Mouse (Mus musculus): ENCODE data around the gene Ppm1h. TPM values are rescaled to one million over a fixed set of nuclear protein-coding genes. Genes with fewer than 3 reads are reported as not detected.
A peak's percentile ranks its signal among the peaks of the same experiment; 100 is the strongest.

The Ppm1h gene
- polyA plus RNA-seq, 1 experiment from 2014 or later, result 33.4 TPM

GRCm38 (mm10) chr10:122983579-122984530, 305.3 kb downstream of the Ppm1h start:
- Histone ChIP-seq H3K36me3 (peaks cover 20% of the 10 kb centered on the region), H3K9me3 (no peaks in the 10 kb centered on the region), H3K27ac (replicated peaks) (peak overlapping the region; percentile 100), H3K9ac (peak overlapping the region; percentile 100), H3K27me3 (no peaks in the 10 kb centered on the region), H3K4me1 (replicated peaks) (peaks cover 50% of the 10 kb centered on the region), H3K4me2 (peak overlapping the region; percentile 88), H3K4me3 (peak overlapping the region; percentile 93)
- WGBS, result 43% methylated on average over 10 of the region's 10 CpGs
- ATAC-seq (ENCODE audit: low read depth), result no peak

DNA sequence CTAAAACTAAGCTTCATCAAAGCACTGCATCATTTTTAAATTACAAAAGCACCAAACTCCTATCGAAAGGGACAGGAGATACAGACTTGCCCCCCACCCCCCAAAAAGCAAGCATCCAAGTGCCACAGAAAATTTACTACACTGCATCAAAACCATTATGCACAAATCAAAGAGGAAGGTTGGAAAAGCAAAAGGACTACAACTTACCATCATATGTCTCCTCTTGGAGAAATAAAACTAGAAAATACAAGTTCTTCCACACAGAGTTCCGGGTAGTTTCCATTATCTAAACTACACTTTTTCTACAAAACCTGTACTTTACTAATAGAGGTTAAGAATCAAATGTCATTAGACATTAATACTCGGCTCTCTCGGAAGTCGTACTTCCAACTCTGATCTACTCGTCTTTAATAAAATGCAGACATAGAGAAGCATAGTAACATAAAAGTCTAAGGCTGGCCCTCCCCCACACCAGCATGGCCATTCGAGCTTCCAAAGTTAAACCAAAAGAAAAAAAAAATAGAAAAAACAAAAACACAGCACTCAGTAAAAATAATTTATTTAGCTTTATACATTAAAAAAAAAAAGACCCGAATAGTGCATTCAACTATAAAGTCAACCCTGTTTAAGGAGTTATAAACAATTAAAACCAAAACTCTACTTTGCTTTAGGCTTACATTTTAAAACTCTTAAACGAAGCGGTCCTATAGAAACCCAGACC, 306.1 kb downstream of the Ppm1h start:
- H3K36me3 ChIP-seq, result peaks cover 15% of the 10 kb centered on the region
- H3K4me1 ChIP-seq (replicated peaks), result peaks cover 50% of the 10 kb centered on the region
- peak overlapping the region; percentile 88 for H3K4me2 ChIP-seq
- H3K27ac ChIP-seq (replicated peaks), result peak overlapping the region; percentile 100
- H3K9ac ChIP-seq, result peak overlapping the region; percentile 100
- no peak for ATAC-seq (ENCODE audit: low read depth)
- H3K27me3 ChIP-seq, result no peaks in the 10 kb centered on the region
- WGBS, result 2% methylated on average over 10 of the region's 10 CpGs
- H3K9me3 ChIP-seq, result no peaks in the 10 kb centered on the region
- peak overlapping the region; percentile 93 for H3K4me3 ChIP-seq

- ATAC-seq (ENCODE audit: low read depth), result peak; percentile 4; the same call in 1 of the 2 replicates
- no peaks in the 10 kb centered on the region for H3K9me3 ChIP-seq
- WGBS, result under 1% methylated on average over 37 of the region's 37 CpGs
- peaks cover 50% of the 10 kb centered on the region for H3K4me1 ChIP-seq (replicated peaks)
- peak overlapping the region; percentile 88 for H3K4me2 ChIP-seq
- H3K27ac ChIP-seq (replicated peaks), result peak overlapping the region; percentile 100
- peak overlapping the region; percentile 93 for H3K4me3 ChIP-seq
- H3K27me3 ChIP-seq, result no peaks in the 10 kb centered on the region
- peak overlapping the region; percentile 100 for H3K9ac ChIP-seq
- peaks cover 15% of the 10 kb centered on the region for H3K36me3 ChIP-seq
These were observed 306.6 kb downstream of the Ppm1h start for GRCm38 (mm10) chr10:122985252-122985514.

GRCm38 (mm10) chr10:122985515-122986319, 307.2 kb downstream of the Ppm1h start:
- Histone ChIP-seq H3K9me3 (no peaks in the 10 kb centered on the region), H3K4me1 (replicated peaks) (peaks cover 50% of the 10 kb centered on the region), H3K9ac (peak overlapping the region; percentile 100), H3K27ac (replicated peaks) (peak overlapping the region; percentile 100), H3K4me3 (peak overlapping the region; percentile 93), H3K4me2 (peak overlapping the region; percentile 88), H3K27me3 (no peaks in the 10 kb centered on the region), H3K36me3 (peaks cover 13% of the 10 kb centered on the region)
- WGBS, result 1% methylated on average over 71 of the region's 115 CpGs
- peak; percentile 92 for ATAC-seq (ENCODE audit: low read depth)

DNA sequence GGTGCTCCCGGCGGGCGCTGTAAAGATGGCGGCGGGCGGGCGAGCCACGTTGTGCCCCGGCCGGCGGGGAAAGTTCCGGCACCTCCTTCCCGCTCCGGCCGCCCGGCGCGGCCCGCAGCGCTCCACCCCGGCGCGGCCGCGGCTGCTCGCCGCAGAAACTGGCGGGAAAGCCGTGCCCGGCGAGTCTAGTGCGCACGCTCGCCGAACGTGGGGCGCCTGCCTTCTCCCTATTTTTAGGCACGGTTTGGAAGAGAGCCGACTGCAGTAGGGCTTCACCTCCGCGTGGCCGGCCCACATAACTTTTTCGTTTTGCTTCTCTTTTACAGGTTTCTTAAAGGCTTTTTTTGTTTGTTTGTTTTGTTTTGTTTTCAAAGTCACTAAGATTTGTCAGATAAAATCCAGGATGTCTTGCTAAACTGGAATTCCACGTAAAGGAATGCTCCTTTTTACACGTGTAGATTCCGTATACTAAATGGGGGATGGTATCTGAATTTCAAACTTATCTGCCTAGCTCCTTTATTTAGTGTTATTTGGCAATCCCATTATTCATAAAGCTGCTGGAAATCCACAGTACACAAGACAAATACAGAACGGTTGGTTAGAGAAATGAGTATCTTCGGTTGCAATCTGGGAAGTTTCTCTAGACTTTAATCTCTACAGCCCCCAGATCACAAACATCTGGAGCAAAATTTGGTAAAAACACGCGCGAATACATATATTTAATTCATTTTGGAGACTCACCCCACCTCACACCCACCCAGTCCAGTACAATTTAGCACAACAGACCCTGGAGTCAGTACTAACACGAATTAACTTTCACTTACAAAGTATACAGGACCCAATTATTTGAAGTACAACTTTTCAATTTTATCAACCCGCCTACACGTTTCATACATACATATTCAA, 308.0 kb downstream of the Ppm1h start:
- peak; percentile 70 for ATAC-seq (ENCODE audit: low read depth)
- 10% methylated on average over 54 of the region's 54 CpGs for WGBS
- H3K27me3 ChIP-seq, result no peaks in the 10 kb centered on the region

GRCm38 (mm10) chr10:122987671-122988128, 309.1 kb downstream of the Ppm1h start:
- Histone ChIP-seq H3K27ac (replicated peaks) (0 out of 2 replicates have a peak overlapping the region, but pooled peaks have one; percentile 23), H3K4me2 (peak overlapping the region; percentile 11; the same call in 1 of the 2 replicates)

More for the DNA sequence above, 308.0 kb downstream of the Ppm1h start:
- no peaks in the 10 kb centered on the region for H3K9me3 ChIP-seq
- peak overlapping the region; percentile 100 for H3K9ac ChIP-seq
- H3K27ac ChIP-seq (replicated peaks), result peak overlapping the region; percentile 100
- peaks cover 15% of the 10 kb centered on the region for H3K36me3 ChIP-seq
- peaks cover 43% of the 10 kb centered on the region for H3K4me1 ChIP-seq (replicated peaks)
- H3K4me2 ChIP-seq, result peak overlapping the region; percentile 88
- H3K4me3 ChIP-seq, result peak overlapping the region; percentile 93

GRCm38 (mm10) chr10:122988372-122988771, 309.8 kb downstream of the Ppm1h start:
- ATAC-seq (ENCODE audit: low read depth), result no peak
- H3K4me2 ChIP-seq, result no peak overlapping the region
- no peaks in the 10 kb centered on the region for H3K27me3 ChIP-seq
- no peak overlapping the region for H3K9ac ChIP-seq
- H3K4me3 ChIP-seq, result no peak overlapping the region
- H3K4me1 ChIP-seq (replicated peaks), result peaks cover 26% of the 10 kb centered on the region
- H3K36me3 ChIP-seq, result peaks cover 20% of the 10 kb centered on the region
- H3K9me3 ChIP-seq, result no peaks in the 10 kb centered on the region
- peak overlapping the region; percentile 11; the same call in 1 of the 2 replicates for H3K27ac ChIP-seq (replicated peaks)
- WGBS, result 82% methylated on average over 7 of the region's 7 CpGs

More at GRCm38 (mm10) chr10:122987671-122988128, 309.1 kb downstream of the Ppm1h start:
- Histone ChIP-seq H3K9me3 (no peaks in the 10 kb centered on the region), H3K36me3 (peaks cover 17% of the 10 kb centered on the region), H3K4me3 (no peak overlapping the region), H3K9ac (0 out of 2 replicates have a peak overlapping the region, but pooled peaks have one; percentile 23), H3K4me1 (replicated peaks) (peaks cover 33% of the 10 kb centered on the region), H3K27me3 (no peaks in the 10 kb centered on the region)
- 26% methylated on average over 9 of the region's 9 CpGs for WGBS
- ATAC-seq (ENCODE audit: low read depth), result no peak

DNA sequence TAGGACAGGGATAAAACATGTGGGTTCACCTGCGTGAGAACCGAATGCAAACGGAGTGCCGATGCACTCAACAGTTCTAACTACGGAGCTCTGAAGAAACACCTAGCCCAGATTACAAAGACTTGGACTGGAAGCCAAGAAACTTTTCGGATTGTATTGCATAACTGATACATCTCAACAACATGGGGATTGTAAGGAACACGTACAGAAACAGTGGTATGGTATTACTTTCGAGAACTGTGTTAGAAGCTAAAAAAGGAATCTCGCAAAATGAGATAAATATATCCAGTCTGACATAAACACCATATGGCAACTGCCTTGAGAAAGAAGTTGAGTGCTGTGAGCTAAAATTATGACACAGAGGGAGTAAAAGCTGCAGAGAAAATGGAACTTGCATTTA, 311.4 kb downstream of the Ppm1h start:
- Histone ChIP-seq H3K27me3 (no peaks in the 10 kb centered on the region), H3K4me1 (replicated peaks) (peaks cover 15% of the 10 kb centered on the region), H3K27ac (replicated peaks) (no peak overlapping the region), H3K9me3 (no peaks in the 10 kb centered on the region), H3K4me2 (no peak overlapping the region), H3K36me3 (peaks cover 30% of the 10 kb centered on the region), H3K4me3 (no peak overlapping the region), H3K9ac (no peak overlapping the region)
- no peak for ATAC-seq (ENCODE audit: low read depth)
- WGBS, result 95% methylated on average over 9 of the region's 9 CpGs

- no peak overlapping the region for H3K9ac ChIP-seq
- H3K4me1 ChIP-seq (replicated peaks), result peaks cover 15% of the 10 kb centered on the region
- 95% methylated on average over 6 of the region's 6 CpGs for WGBS
- no peak overlapping the region for H3K4me3 ChIP-seq
- ATAC-seq (ENCODE audit: low read depth), result no peak
- H3K4me2 ChIP-seq, result no peak overlapping the region
- peak overlapping the region; percentile 61; the same call in 1 of the 2 replicates for H3K27ac ChIP-seq (replicated peaks)
- no peaks in the 10 kb centered on the region for H3K27me3 ChIP-seq
- H3K36me3 ChIP-seq, result peaks cover 36% of the 10 kb centered on the region
- H3K9me3 ChIP-seq, result no peaks in the 10 kb centered on the region
These were observed 312.0 kb downstream of the Ppm1h start for GRCm38 (mm10) chr10:122990606-122991005.

DNA sequence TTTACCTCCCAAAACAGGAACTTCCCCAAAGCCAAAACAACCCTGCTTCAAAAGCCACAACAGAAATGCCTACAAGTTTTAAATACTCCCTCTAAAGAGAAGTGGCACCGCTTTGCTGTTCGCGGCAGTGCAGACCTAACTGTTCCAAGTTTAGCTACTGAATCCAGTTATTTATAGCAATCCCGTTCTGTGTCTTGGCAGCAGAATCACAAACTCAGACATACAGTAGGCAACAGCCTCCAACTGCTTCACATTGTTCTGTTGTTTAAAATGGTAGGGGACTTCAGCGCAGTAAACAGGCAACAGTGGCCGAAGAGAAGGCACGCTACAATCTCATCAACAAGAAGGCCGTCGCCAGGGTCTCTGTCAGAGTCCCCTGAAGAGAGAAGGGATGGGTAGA, 312.5 kb downstream of the Ppm1h start:
- H3K4me2 ChIP-seq, result no peak overlapping the region
- WGBS, result 82% methylated on average over 9 of the region's 9 CpGs
- H3K9ac ChIP-seq, result no peak overlapping the region
- H3K27ac ChIP-seq (replicated peaks), result peak overlapping the region; percentile 61
- ATAC-seq (ENCODE audit: low read depth), result no peak
- H3K4me1 ChIP-seq (replicated peaks), result peaks cover 15% of the 10 kb centered on the region
- H3K4me3 ChIP-seq, result no peak overlapping the region
- H3K27me3 ChIP-seq, result no peaks in the 10 kb centered on the region
- H3K36me3 ChIP-seq, result peaks cover 41% of the 10 kb centered on the region
- no peaks in the 10 kb centered on the region for H3K9me3 ChIP-seq

GRCm38 (mm10) chr10:122991648-122992047, 313.1 kb downstream of the Ppm1h start:
- H3K27me3 ChIP-seq, result no peaks in the 10 kb centered on the region
- H3K9ac ChIP-seq, result no peak overlapping the region
- ATAC-seq (ENCODE audit: low read depth), result no peak
- H3K27ac ChIP-seq (replicated peaks), result peak overlapping the region; percentile 61
- H3K9me3 ChIP-seq, result no peaks in the 10 kb centered on the region
- H3K4me1 ChIP-seq (replicated peaks), result peaks cover 14% of the 10 kb centered on the region
- peaks cover 47% of the 10 kb centered on the region for H3K36me3 ChIP-seq
- 92% methylated on average over 9 of the region's 9 CpGs for WGBS
- H3K4me2 ChIP-seq, result no peak overlapping the region
- H3K4me3 ChIP-seq, result no peak overlapping the region

Data from neural tube, embryonic 13.5 days (tissue).